Mouse (Mus musculus): Measurements from ENCODE around the gene Iffo1. TPM values are rescaled to one million over a fixed set of nuclear protein-coding genes. Genes with fewer than 3 reads are reported as not detected.

Gene Iffo1
- polyA plus RNA-seq, 1 experiment, result 39.0 TPM

- TF ChIP-seq CTCF (IDR thresholded peaks at IDR 0.05; ENCODE audit: control insufficient read depth, insufficient read depth, low read length) (no peak), POLR2A (IDR thresholded peaks at IDR 0.05; ENCODE audit: borderline replicate concordance, control insufficient read depth, low read depth, low read length) (no peak)
- Histone ChIP-seq H3K4me3 (replicated peaks; ENCODE audit: control insufficient read depth, low read depth, low read length) (no peak overlapping the region), H3K27ac (ENCODE audit: control insufficient read depth, insufficient read depth, low read depth, low read length, poor library complexity) (0 out of 2 replicates have a peak overlapping the region, but pooled peaks have one; percentile 4), H3K4me1 (ENCODE audit: control insufficient read depth, insufficient read depth, low read length) (no peaks in the 10 kb centered on the region)
- WGBS, result 82% methylated on average over 20 of the region's 20 CpGs
Observed at GRCm38 (mm10) chr6:125129710-125130402, 15.2 kb upstream of the Iffo1 start.

DNA sequence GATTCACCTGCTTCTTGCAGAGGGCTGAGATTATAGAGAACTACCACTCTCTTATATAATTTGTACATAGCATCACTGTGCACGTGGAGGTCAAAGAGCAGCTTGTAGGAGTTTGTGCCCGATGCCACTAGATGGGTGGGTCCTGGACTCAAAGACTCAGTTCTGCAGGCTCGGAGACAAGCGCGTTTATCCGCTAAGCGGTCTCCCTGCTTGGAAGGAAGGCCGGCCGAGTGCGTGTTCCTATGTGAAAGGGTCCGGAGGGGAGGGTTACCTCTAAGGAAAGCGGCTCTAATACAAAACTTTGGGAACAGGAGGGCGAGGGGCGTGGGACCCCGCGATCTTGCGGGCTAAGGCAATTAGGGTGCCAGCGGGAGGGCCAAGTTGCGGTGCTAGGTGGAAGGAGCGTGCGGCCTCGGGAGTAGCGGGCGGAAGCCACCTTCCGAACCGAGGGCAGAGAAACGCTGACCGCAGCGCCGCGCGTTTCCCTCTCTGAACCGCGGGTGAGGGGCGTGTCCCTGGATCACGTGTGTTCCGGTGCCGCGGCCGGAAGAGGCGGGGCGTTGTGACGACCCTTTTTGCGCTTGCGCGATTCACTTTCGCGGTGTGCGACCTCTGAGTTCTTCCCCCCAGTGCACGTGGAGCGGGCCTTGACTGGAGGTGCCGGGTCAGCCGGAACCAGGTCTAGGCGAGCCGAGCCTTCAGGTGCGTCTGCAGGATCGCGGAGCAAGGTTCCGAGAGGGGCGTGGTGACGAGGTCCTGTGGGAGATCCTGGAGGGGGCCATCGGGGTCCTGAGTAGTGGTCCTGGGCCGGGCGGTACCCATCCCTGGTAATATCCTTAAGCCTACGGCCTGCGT lies 13.5 kb upstream of the Iffo1 start, which contains the start of gene Nop2:
Gene Nop2, plus strand, starts transcription at position 608 of the 855 bp plus-strand sequence.
- WGBS, result under 1% methylated on average over 66 of the region's 66 CpGs
- TF ChIP-seq CTCF (IDR thresholded peaks at IDR 0.05; ENCODE audit: control insufficient read depth, insufficient read depth, low read length) (no peak), POLR2A (IDR thresholded peaks at IDR 0.05; ENCODE audit: borderline replicate concordance, control insufficient read depth, low read depth, low read length) (peak; percentile 83; the same call in 1 of the 2 replicates)

GRCm38 (mm10) chr6:125132470-125132869 lies 12.6 kb upstream of the Iffo1 start:
- WGBS, result 2% methylated on average over 11 of the region's 11 CpGs
- no peak overlapping the region for H3K27ac ChIP-seq (ENCODE audit: control insufficient read depth, insufficient read depth, low read depth, low read length, poor library complexity)
- TF ChIP-seq POLR2A (IDR thresholded peaks at IDR 0.05; ENCODE audit: borderline replicate concordance, control insufficient read depth, low read depth, low read length) (no peak), CTCF (IDR thresholded peaks at IDR 0.05; ENCODE audit: control insufficient read depth, insufficient read depth, low read length) (no peak)

More for the DNA sequence above, 13.5 kb upstream of the Iffo1 start, which contains the start of gene Nop2:
- Histone ChIP-seq H3K4me3 (replicated peaks; ENCODE audit: control insufficient read depth, low read depth, low read length) (peak within 1 kb of the TSS; percentile 93), H3K4me1 (ENCODE audit: control insufficient read depth, insufficient read depth, low read length) (no peaks in the 10 kb centered on the region), H3K27ac (ENCODE audit: control insufficient read depth, insufficient read depth, low read depth, low read length, poor library complexity) (peak within 1 kb of the TSS; percentile 82)

DNA sequence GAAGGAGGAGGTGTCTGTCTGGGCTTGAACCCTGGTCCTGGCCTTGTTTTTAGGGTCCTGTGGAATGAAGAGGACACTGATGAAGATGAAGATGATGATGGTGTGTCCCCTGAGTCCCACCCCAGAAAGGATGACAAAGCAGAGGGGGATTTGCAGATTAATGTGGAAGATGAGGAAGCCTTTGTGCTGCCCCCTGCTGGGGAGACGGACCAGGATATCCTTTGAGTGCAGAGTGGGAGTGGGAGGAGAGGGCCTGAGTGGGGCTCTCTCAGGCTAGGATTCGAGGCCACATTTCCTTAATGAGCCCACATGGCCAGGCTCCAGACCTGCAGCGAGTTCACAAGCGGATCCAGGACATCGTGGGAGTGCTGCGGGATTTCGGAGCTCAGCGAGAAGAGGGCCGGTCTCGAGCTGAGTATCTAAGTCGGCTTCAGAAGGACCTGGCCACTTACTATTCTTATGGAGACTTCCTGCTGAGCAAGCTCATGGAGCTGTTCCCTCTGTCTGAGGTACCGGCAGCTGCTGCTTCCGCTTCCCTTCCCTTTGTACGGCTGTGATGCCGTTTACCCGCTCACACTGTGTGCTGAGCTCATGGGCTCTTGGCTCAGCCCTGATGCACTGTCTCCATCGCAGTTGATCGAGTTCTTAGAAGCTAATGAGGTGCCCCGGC lies 7.9 kb upstream of the Iffo1 start:
- Histone ChIP-seq H3K27ac (ENCODE audit: control insufficient read depth, insufficient read depth, low read depth, low read length, poor library complexity) (no peak overlapping the region), H3K4me3 (replicated peaks; ENCODE audit: control insufficient read depth, low read depth, low read length) (no peak overlapping the region), H3K4me1 (ENCODE audit: control insufficient read depth, insufficient read depth, low read length) (no peaks in the 10 kb centered on the region)
- peak; percentile 66; the same call in 1 of the 2 replicates for TF ChIP-seq CTCF (IDR thresholded peaks at IDR 0.05; ENCODE audit: control insufficient read depth, insufficient read depth, low read length)
- no peak for TF ChIP-seq POLR2A (IDR thresholded peaks at IDR 0.05; ENCODE audit: borderline replicate concordance, control insufficient read depth, low read depth, low read length)
- 89% methylated on average over 19 of the region's 19 CpGs for WGBS

More at GRCm38 (mm10) chr6:125132470-125132869, 12.6 kb upstream of the Iffo1 start:
- no peaks in the 10 kb centered on the region for H3K4me1 ChIP-seq (ENCODE audit: control insufficient read depth, insufficient read depth, low read length)
- peak overlapping the region; percentile 93 for H3K4me3 ChIP-seq (replicated peaks; ENCODE audit: control insufficient read depth, low read depth, low read length)

DNA sequence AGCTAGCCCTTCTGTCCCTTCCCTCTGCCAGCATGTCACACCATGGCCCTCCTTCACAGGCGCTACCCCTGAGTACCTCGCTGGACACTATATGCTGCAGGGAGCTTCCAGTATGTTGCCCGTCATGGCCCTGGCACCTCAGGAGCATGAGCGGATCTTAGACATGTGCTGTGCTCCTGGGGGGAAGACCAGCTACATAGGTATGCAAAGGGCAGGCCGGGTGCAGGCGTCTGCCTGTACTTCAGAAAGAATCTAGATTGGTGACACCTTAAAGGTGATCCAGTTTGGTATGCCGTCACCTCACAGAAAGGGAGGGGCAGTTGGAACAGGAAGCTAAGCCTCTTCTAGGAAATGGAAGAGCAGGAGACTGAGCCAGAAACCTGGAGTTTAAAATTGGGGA lies 5.3 kb upstream of the Iffo1 start:
- no peak for TF ChIP-seq CTCF (IDR thresholded peaks at IDR 0.05; ENCODE audit: control insufficient read depth, insufficient read depth, low read length)
- TF ChIP-seq POLR2A (IDR thresholded peaks at IDR 0.05; ENCODE audit: borderline replicate concordance, control insufficient read depth, low read depth, low read length), result no peak
- no peak overlapping the region for H3K27ac ChIP-seq (ENCODE audit: control insufficient read depth, insufficient read depth, low read depth, low read length, poor library complexity)
- no peak overlapping the region for H3K4me3 ChIP-seq (replicated peaks; ENCODE audit: control insufficient read depth, low read depth, low read length)
- 91% methylated on average over 7 of the region's 7 CpGs for WGBS
- no peaks in the 10 kb centered on the region for H3K4me1 ChIP-seq (ENCODE audit: control insufficient read depth, insufficient read depth, low read length)

DNA sequence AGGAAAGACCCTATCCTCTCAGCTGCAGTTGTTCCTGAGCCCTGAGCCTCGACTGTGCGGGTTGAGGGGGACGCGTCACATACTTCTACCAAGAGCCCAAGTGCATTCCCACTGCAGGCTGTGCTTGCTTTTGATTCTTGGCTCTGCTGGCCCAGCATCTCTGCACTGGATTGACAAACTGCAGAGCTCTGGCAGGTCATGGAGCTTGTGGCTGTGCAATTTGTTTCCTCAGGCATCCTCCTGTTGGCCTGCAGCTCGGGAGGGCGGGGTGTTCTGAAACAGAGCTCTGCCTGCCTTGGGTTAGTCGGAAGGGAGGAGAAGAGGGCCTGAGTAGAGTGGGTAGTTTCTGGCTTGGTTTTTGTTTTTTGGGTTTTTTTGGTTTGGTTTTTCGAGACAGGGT lies 2.6 kb upstream of the Iffo1 start:
- 86% methylated on average over 8 of the region's 8 CpGs for WGBS
- no peak overlapping the region for H3K27ac ChIP-seq (ENCODE audit: control insufficient read depth, insufficient read depth, low read depth, low read length, poor library complexity)
- no peak for TF ChIP-seq POLR2A (IDR thresholded peaks at IDR 0.05; ENCODE audit: borderline replicate concordance, control insufficient read depth, low read depth, low read length)
- TF ChIP-seq CTCF (IDR thresholded peaks at IDR 0.05; ENCODE audit: control insufficient read depth, insufficient read depth, low read length), result no peak
- H3K4me3 ChIP-seq (replicated peaks; ENCODE audit: control insufficient read depth, low read depth, low read length), result no peak overlapping the region
- H3K4me1 ChIP-seq (ENCODE audit: control insufficient read depth, insufficient read depth, low read length), result peaks cover 6% of the 10 kb centered on the region; the same call in 1 of the 2 replicates

DNA sequence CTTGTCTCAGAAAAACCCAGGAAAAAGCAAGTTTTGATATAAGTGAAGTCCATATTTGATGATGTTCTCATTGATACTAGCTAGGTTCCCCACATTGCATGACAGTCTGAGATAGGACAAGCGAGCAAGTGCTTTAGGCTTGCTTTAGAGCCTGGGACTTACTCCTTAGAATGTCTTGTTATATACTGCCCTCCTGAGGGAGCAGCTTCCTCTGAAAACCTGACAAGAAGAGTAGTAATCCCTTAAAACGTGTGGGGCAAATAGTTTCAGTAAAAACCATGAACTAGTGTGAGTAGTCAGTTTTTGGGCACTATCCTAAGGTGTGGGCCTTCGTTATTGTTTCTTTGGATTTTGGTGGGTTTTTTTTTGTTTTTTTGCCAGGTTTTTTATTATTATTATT lies 1.9 kb upstream of the Iffo1 start:
- H3K4me1 ChIP-seq (ENCODE audit: control insufficient read depth, insufficient read depth, low read length), result peaks cover 7% of the 10 kb centered on the region; the same call in 1 of the 2 replicates
- WGBS, result 64% methylated on average over 3 of the region's 3 CpGs
- TF ChIP-seq CTCF (IDR thresholded peaks at IDR 0.05; ENCODE audit: control insufficient read depth, insufficient read depth, low read length) (no peak), POLR2A (IDR thresholded peaks at IDR 0.05; ENCODE audit: borderline replicate concordance, control insufficient read depth, low read depth, low read length) (no peak)
- no peak overlapping the region for H3K27ac ChIP-seq (ENCODE audit: control insufficient read depth, insufficient read depth, low read depth, low read length, poor library complexity)
- no peak overlapping the region for H3K4me3 ChIP-seq (replicated peaks; ENCODE audit: control insufficient read depth, low read depth, low read length)

All from bone marrow, adult 2 months (tissue).